Mouse (Mus musculus): Measurements from ENCODE around the gene C2cd2l. TPM values are rescaled to one million over a fixed set of nuclear protein-coding genes. Genes with fewer than 3 reads are reported as not detected.

C2cd2l gene
- total and polyA plus RNA-seq, 3 experiments = 4.7 to 10.9 TPM; not detected in 1

DNA sequence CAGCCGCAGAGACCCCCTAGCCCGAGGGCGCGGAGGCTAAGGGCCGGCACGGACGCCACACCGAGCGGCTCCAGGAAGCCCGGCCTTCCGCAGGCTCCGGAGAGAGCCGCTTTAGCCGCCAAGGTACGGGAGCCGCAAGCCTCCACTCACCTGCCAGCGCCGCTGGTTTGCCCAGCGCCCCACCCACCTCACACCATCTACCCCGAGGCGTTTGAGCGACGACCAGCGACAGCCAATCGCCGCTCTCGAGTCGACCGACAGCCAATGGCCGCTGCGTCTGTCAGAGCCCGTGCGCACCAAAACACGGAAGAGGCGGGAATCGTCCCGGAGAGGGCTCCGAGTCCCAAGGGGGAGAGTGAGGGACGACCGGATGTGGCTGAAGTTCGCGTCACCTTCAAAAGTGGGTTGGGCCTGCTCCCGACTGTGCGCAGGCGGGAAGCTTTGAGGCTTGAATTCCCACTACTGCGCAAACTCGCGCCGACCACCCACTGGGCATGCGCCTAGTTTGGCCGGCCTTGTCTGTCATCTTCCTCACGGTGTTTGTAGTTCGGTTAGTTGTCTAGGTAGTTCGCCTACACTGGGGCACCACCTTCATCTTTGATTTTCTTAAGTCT lies 14.5 kb downstream of the C2cd2l start, which contains the start of gene Hinfp:
TSS of gene Hinfp (minus strand) at position 206 of the 614 bp plus-strand sequence.
- DNase-seq (ENCODE audit: low read depth, low spot score) = peak; percentile 99
- Histone ChIP-seq H3K79me2 (ENCODE audit: control insufficient read depth, insufficient read depth, low read length, poor library complexity) (peaks cover 14% of the 10 kb centered on the region), H3K9me3 (replicated peaks; ENCODE audit: insufficient read depth, low read length) (no peaks in the 10 kb centered on the region), H3K27me3 (ENCODE audit: control insufficient read depth in 1 of 2, insufficient read depth in 2 of 2, low read length in 2 of 2) (no peaks in the 10 kb centered on the region), H3K9ac (ENCODE audit: control insufficient read depth, low read depth, low read length, poor library complexity, severe bottlenecking) (peak within 1 kb of the TSS; percentile 89), H3K27ac (ENCODE audit: control insufficient read depth, low read depth, low read length) (peak within 1 kb of the TSS; percentile 79), H3K36me3 (ENCODE audit: control insufficient read depth in 1 of 2, insufficient read depth in 2 of 2, low read length in 2 of 2) (peaks cover 3 to 9% of the 10 kb centered on the region in 2 experiments), H3K4me3 (ENCODE audit: control insufficient read depth in 1 of 2, insufficient read depth in 1 of 2, low read depth in 2 of 2, low read length in 2 of 2) (peak within 1 kb of the TSS; percentile 75 to 96), H3K4me1 (ENCODE audit: control insufficient read depth in 1 of 2, insufficient read depth in 2 of 2, low read length in 2 of 2) (peaks cover 0 to 8% of the 10 kb centered on the region in 2 experiments; a peak in 2 of 4 replicates)
- TF ChIP-seq POLR2A (IDR thresholded peaks at IDR 0.05; ENCODE audit: control insufficient read depth in 1 of 2, insufficient read depth in 1 of 2, low read depth in 1 of 2, low read length in 2 of 2, poor library complexity in 1 of 2) = peak; percentile 79 to 98
- peak; percentile 52; the same call in 1 of the 2 replicates for TF ChIP-seq BHLHE40 (IDR thresholded peaks at IDR 0.05; ENCODE audit: borderline replicate concordance, low read depth, low read length)
- peak; percentile 83 for TF ChIP-seq TBP (IDR thresholded peaks at IDR 0.05; ENCODE audit: low read depth, low read length)
- TF ChIP-seq ZMIZ1 (IDR thresholded peaks at IDR 0.05; ENCODE audit: low read depth, low read length) = peak; percentile 90
- peak; percentile 88 for TF ChIP-seq ZKSCAN1 (IDR thresholded peaks at IDR 0.05; ENCODE audit: low read depth, low read length)
- no peak for TF ChIP-seq GABPA (IDR thresholded peaks at IDR 0.05; ENCODE audit: low read depth, low read length)
- TF ChIP-seq ZNF384 (IDR thresholded peaks at IDR 0.05; ENCODE audit: low read depth, low read length) = no peak
- TF ChIP-seq USF2 (IDR thresholded peaks at IDR 0.05; ENCODE audit: borderline replicate concordance in 1 of 2, insufficient read depth in 1 of 2, low read depth in 1 of 2, low read length in 2 of 2) = no peak
- peak; percentile 24; the same call in 1 of the 2 replicates for TF ChIP-seq RCOR1 (IDR thresholded peaks at IDR 0.05; ENCODE audit: low read depth, low read length)
- peak; percentile 94 for TF ChIP-seq HCFC1 (IDR thresholded peaks at IDR 0.05; ENCODE audit: low read depth, low read length)
- TF ChIP-seq MEF2A (IDR thresholded peaks at IDR 0.05; ENCODE audit: extremely low read depth, insufficient replicate concordance, low read depth, low read length, poor library complexity, severe bottlenecking) = no peak
- TF ChIP-seq JUND (IDR thresholded peaks at IDR 0.05; ENCODE audit: low read depth, low read length) = no peak
- TF ChIP-seq ETS1 (IDR thresholded peaks at IDR 0.05; ENCODE audit: low read depth, low read length) = 0 out of 2 replicates have a peak, but pooled peaks have one; percentile 54
- peak; percentile 28 for TF ChIP-seq TCF12 (IDR thresholded peaks at IDR 0.05; ENCODE audit: low read depth, low read length)
- TF ChIP-seq MYC (IDR thresholded peaks at IDR 0.05; ENCODE audit: low read depth, low read length) = peak; percentile 55; the same call in 1 of the 2 replicates
- peak; percentile 97 for TF ChIP-seq POLR2AphosphoS2 (IDR thresholded peaks at IDR 0.05; ENCODE audit: low read length)
- peak; percentile 96 for TF ChIP-seq NRF1 (IDR thresholded peaks at IDR 0.05; ENCODE audit: insufficient read depth, low read depth, low read length, poor library complexity, severe bottlenecking)
- peak; percentile 94; the same call in 1 of the 2 replicates for TF ChIP-seq E2F4 (IDR thresholded peaks at IDR 0.05; ENCODE audit: borderline replicate concordance, low read depth, low read length)
- peak; percentile 100 for TF ChIP-seq SIN3A (IDR thresholded peaks at IDR 0.05; ENCODE audit: low read length)
- TF ChIP-seq ELF1 (IDR thresholded peaks at IDR 0.05; ENCODE audit: low read depth, low read length) = peak; percentile 99
- TF ChIP-seq USF1 (IDR thresholded peaks at IDR 0.05; ENCODE audit: low read depth, low read length) = peak; percentile 67
- peak; percentile 82; the same call in 1 of the 2 replicates for TF ChIP-seq UBTF (IDR thresholded peaks at IDR 0.05; ENCODE audit: borderline replicate concordance, insufficient read depth, low read depth, low read length)
- TF ChIP-seq MAX (IDR thresholded peaks at IDR 0.05; ENCODE audit: low read length) = peak; percentile 88
- TF ChIP-seq MXI1 (IDR thresholded peaks at IDR 0.05; ENCODE audit: low read depth, low read length) = peak; percentile 82
- TF ChIP-seq KAT2A (conservative IDR thresholded peaks at IDR 0.05; ENCODE audit: low read depth, low read length) = no peak; the same call in 1 of the 2 replicates
- TF ChIP-seq EP300 (IDR thresholded peaks at IDR 0.05; ENCODE audit: low read depth in 1 of 2, low read length in 2 of 2) = no peak; a peak in 1 of 4 replicates
- peak; percentile 95 for TF ChIP-seq NELFE (IDR thresholded peaks at IDR 0.05; ENCODE audit: low read depth, low read length)
- no peak for TF ChIP-seq MYB (IDR thresholded peaks at IDR 0.05; ENCODE audit: low read depth, low read length)
- no peak for TF ChIP-seq CTCF (IDR thresholded peaks at IDR 0.05 in 2 of 3, conservative IDR thresholded peaks at IDR 0.05 in 1 of 3; ENCODE audit: control insufficient read depth in 1 of 3, insufficient read depth in 1 of 3, low read depth in 2 of 3, low read length in 3 of 3, poor library complexity in 1 of 3, severe bottlenecking in 1 of 3)
- TF ChIP-seq MAZ (IDR thresholded peaks at IDR 0.05; ENCODE audit: low read depth, low read length) = no peak; the same call in 1 of the 2 replicates

All from MEL (cell line).